Mouse (Mus musculus) lung, postnatal 0 days (tissue): ENCODE measurements around the gene Acsbg2. TPM values are rescaled to one million over a fixed set of nuclear protein-coding genes. Genes with fewer than 3 reads are reported as not detected.

Source experiments
- ATAC-seq: fragments of 200-750 bp; cut with Nextera tagmentation; 2 replicates; pipeline ENCODE4 v1.8.0; 2017; ENCODE audit warnings: moderate library complexity
- DNase-seq: peaks from one replicate; pipeline ENCODE4 v3.0.0-alpha.2; 2016; ENCODE audit warnings: low spot score
- H3K27ac ChIP-seq: fragments of 300-500 bp; sonication (generic); 2 replicates; pipeline ENCODE4 v1.5.1; 2014; ENCODE audit warnings: antibody characterized with exemption, mild to moderate bottlenecking, low read length, mixed read lengths
- H3K27me3 ChIP-seq: fragments of 300-500 bp; sonication (generic); replicated peaks from 2 replicates; pipeline ENCODE4 v1.6.1; 2014; ENCODE audit warnings: low read length, mixed read lengths; ENCODE audit not compliant: insufficient read depth
- H3K36me3 ChIP-seq: fragments of 300-500 bp; sonication (generic); 2 replicates; pipeline ENCODE4 v1.6.1; 2014; ENCODE audit warnings: low read length, mixed read lengths; ENCODE audit not compliant: insufficient read depth
- H3K4me1 ChIP-seq: fragments of 300-500 bp; sonication (generic); 2 replicates; pipeline ENCODE4 v1.6.1; 2014; ENCODE audit warnings: antibody characterized with exemption, low read depth, low read length, mixed read lengths; ENCODE audit not compliant: insufficient read depth
- H3K4me2 ChIP-seq: fragments of 300-500 bp; sonication (generic); replicated peaks from 2 replicates; pipeline ENCODE4 v1.6.1; 2014; ENCODE audit warnings: low read depth, mild to moderate bottlenecking, low read length, moderate library complexity, mixed read lengths
- H3K4me3 ChIP-seq: fragments of 300-500 bp; sonication (generic); 2 replicates; pipeline ENCODE4 v1.5.1; 2014; ENCODE audit warnings: low read depth, low read length
- H3K9ac ChIP-seq: fragments of 300-500 bp; sonication (generic); replicated peaks from 2 replicates; pipeline ENCODE4 v1.6.1; 2014; ENCODE audit warnings: low read depth, mild to moderate bottlenecking
- H3K9me3 ChIP-seq: fragments of 300-500 bp; sonication (generic); 2 replicates; pipeline ENCODE4 v1.6.1; 2016; ENCODE audit warnings: low read length, mixed read lengths
- CTCF ChIP-seq: IDR thresholded peaks from 2 replicates; pipeline ENCODE4 v1.5.1; 2016; ENCODE audit warnings: antibody characterized with exemption, mild to moderate bottlenecking
- EP300 ChIP-seq: IDR thresholded peaks from 2 replicates; pipeline ENCODE4 v1.6.1; 2016; ENCODE audit warnings: antibody characterized with exemption, mild to moderate bottlenecking, control low read depth
- WGBS: fragments of 180-500 bp; shearing (Covaris S2); extraction: QIAGEN DNeasy Blood & Tissue Kit; methylation state at CpG from one replicate; pipeline ENCODE4 v1.1.7; 2014; 5-methylcytosine and 5-hydroxymethylcytosine counted together
- polyA plus RNA-seq: library from polyadenylated mRNA; unstranded; fragments of >200 nt; fragmentation: Nextera tagmentation; extraction: Ambion mirVana; gene quantifications from 2 replicates; pipeline ENCODE4 v1.2.1, GENCODE M21; 2015

The Acsbg2 gene
- polyA plus RNA-seq, 1 experiment from 2014 or later = not detected

DNA sequence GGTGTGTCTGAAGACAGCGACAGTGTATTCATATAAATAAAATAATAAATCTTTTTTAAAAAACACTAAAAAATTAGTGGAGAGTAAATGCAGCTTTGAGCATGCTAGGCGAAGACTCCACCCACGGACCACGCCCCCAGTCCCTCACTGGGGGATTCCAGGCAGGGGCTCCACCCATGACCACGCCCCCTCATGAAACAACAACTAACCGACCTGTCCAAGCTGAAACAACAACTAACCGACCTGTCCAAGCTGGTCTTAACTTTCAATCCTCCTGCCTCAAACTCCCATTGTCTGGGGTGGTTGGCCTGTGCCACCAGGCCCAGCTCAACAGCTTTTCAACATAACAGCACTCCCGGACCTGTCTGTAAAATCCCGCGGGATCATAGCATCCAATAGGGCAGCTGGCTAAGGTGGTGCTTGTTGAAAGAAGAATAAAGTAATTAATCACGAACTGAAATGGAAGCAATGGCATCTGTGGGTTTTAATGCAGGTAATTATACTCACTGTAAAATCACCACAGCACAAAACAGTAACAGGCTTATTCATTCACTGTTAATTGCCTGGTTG lies 56.1 kb downstream of the Acsbg2 start:
- Histone ChIP-seq H3K4me3 (no peak overlapping the region), H3K4me1 (no peaks in the 10 kb centered on the region), H3K9ac (no peak overlapping the region), H3K27me3 (no peaks in the 10 kb centered on the region), H3K9me3 (no peaks in the 10 kb centered on the region), H3K36me3 (no peaks in the 10 kb centered on the region), H3K27ac (no peak overlapping the region), H3K4me2 (no peak overlapping the region)
- no peak for TF ChIP-seq CTCF
- TF ChIP-seq EP300 = no peak
- DNase-seq (no peak), ATAC-seq (no peak)
- WGBS = 39% methylated on average over 11 of the region's 11 CpGs

GRCm38 (mm10) chr17:56815057-56815345 lies 59.2 kb downstream of the Acsbg2 start:
- H3K4me2 ChIP-seq = no peak overlapping the region
- H3K4me3 ChIP-seq = no peak overlapping the region
- no peaks in the 10 kb centered on the region for H3K36me3 ChIP-seq
- no peak for DNase-seq
- TF ChIP-seq EP300 (no peak), CTCF (no peak)
- ATAC-seq = no peak
- H3K4me1 ChIP-seq = peaks cover 7% of the 10 kb centered on the region; the same call in 1 of the 2 replicates
- H3K27ac ChIP-seq = no peak overlapping the region
- 88% methylated on average over 3 of the region's 3 CpGs for WGBS
- H3K9ac ChIP-seq = no peak overlapping the region
- no peaks in the 10 kb centered on the region for H3K27me3 ChIP-seq
- H3K9me3 ChIP-seq = no peaks in the 10 kb centered on the region

- H3K4me2 ChIP-seq = no peak overlapping the region
- TF ChIP-seq CTCF (no peak), EP300 (peak; percentile 41)
- no peaks in the 10 kb centered on the region for H3K9me3 ChIP-seq
- H3K27me3 ChIP-seq = no peaks in the 10 kb centered on the region
- no peak overlapping the region for H3K4me3 ChIP-seq
- 11% methylated on average over 24 of the region's 24 CpGs for WGBS
- peaks cover 7% of the 10 kb centered on the region; the same call in 1 of the 2 replicates for H3K4me1 ChIP-seq
- no peak overlapping the region for H3K9ac ChIP-seq
- DNase-seq (peak; percentile 90), ATAC-seq (peak; percentile 82)
- H3K27ac ChIP-seq = no peak overlapping the region
- no peaks in the 10 kb centered on the region for H3K36me3 ChIP-seq
Measured at GRCm38 (mm10) chr17:56814316-56815056, 59.8 kb downstream of the Acsbg2 start.

DNA sequence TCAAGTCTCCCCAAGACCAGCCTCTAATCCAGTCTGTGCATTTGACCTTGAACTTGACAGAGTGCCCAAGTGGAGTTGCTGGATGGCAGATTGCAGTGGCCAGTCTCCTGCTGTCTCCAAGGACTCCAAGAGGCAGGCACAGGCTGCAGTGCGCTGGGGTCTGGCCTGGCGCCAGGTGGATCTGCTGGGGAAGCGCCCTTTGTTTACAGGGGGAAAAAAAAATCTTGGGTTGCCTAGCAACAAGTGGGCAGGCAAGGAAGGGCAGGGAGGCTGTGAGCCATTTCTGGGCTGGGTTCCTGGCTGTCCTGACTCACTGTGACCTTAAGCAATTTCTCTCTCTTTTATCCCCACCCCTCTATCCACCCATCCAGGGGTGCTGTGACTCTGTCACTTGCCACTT lies 64.0 kb downstream of the Acsbg2 start:
- H3K27ac ChIP-seq = no peak overlapping the region
- ATAC-seq (peak; percentile 82), DNase-seq (peak; percentile 88)
- H3K4me2 ChIP-seq = no peak overlapping the region
- H3K9me3 ChIP-seq = no peaks in the 10 kb centered on the region
- H3K9ac ChIP-seq = no peak overlapping the region
- H3K27me3 ChIP-seq = no peaks in the 10 kb centered on the region
- no peak overlapping the region for H3K4me3 ChIP-seq
- WGBS = 3% methylated on average over 3 of the region's 3 CpGs
- H3K36me3 ChIP-seq = no peaks in the 10 kb centered on the region
- peaks cover 7% of the 10 kb centered on the region; the same call in 1 of the 2 replicates for H3K4me1 ChIP-seq
- TF ChIP-seq CTCF = peak; percentile 24; the same call in 1 of the 2 replicates
- no peak for TF ChIP-seq EP300

GRCm38 (mm10) chr17:56808518-56808917 lies 65.7 kb downstream of the Acsbg2 start:
- Histone ChIP-seq H3K27me3 (no peaks in the 10 kb centered on the region), H3K9me3 (no peaks in the 10 kb centered on the region), H3K27ac (no peak overlapping the region), H3K4me2 (no peak overlapping the region), H3K4me3 (no peak overlapping the region), H3K9ac (no peak overlapping the region), H3K36me3 (no peaks in the 10 kb centered on the region), H3K4me1 (peaks cover 7% of the 10 kb centered on the region; the same call in 1 of the 2 replicates)
- peak; percentile 79 for ATAC-seq
- DNase-seq = peak; percentile 88
- peak; percentile 99 for TF ChIP-seq CTCF
- TF ChIP-seq EP300 = no peak
- WGBS = 8% methylated on average over 9 of the region's 9 CpGs

DNA sequence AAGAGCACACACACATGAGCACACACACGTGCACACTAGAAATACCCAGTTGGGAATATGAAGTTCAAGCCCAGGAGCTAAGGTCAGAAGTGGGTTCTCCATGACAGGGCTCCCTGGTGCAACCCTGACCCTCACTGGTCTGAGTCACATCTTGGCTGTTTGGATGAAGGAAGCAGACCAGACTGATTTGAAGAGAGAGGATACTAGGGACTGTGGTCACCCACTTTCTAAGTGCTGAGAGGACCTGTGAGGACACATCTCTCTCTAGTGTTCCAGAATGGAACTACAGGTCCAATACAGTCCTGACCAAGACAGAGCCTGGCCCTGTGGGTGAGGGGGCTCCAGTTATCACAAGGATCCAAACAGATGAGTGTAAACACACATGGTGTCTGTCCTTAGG lies 68.5 kb downstream of the Acsbg2 start:
- WGBS = 100% methylated on average over 1 of the region's 1 CpGs

More for the DNA sequence above, 68.5 kb downstream of the Acsbg2 start:
- Histone ChIP-seq H3K4me1 (peaks cover 7% of the 10 kb centered on the region; the same call in 1 of the 2 replicates), H3K9me3 (no peaks in the 10 kb centered on the region), H3K27ac (no peak overlapping the region), H3K27me3 (no peaks in the 10 kb centered on the region), H3K4me2 (no peak overlapping the region), H3K36me3 (no peaks in the 10 kb centered on the region), H3K9ac (no peak overlapping the region), H3K4me3 (no peak overlapping the region)
- ATAC-seq (no peak), DNase-seq (no peak)
- TF ChIP-seq EP300 (no peak), CTCF (peak; percentile 50)
